Mouse (Mus musculus) stomach, embryonic 14.5 days (tissue): ENCODE results near the gene Cdc42bpb. TPM values are rescaled to one million over a fixed set of nuclear protein-coding genes. Genes with fewer than 3 reads are reported as not detected.

Source experiments
- ATAC-seq: fragments of 200-750 bp; cut with Nextera tagmentation; 2 replicates; pipeline ENCODE4 v1.8.0; 2017; ENCODE audit warnings: low read depth, moderate TSS enrichment; ENCODE audit not compliant: insufficient number of reproducible peaks, insufficient read depth, low FRiP score
- H3K27ac ChIP-seq: fragments of 300-500 bp; sonication (generic); 2 replicates; pipeline ENCODE4 v1.5.1; 2014; ENCODE audit warnings: mild to moderate bottlenecking, low read length, moderate library complexity, mixed read lengths
- H3K27me3 ChIP-seq: fragments of 300-500 bp; sonication (generic); 2 replicates; pipeline ENCODE4 v1.6.1; 2014; ENCODE audit warnings: low read length, control low read depth, mixed read lengths; ENCODE audit not compliant: control insufficient read depth, insufficient read depth
- H3K36me3 ChIP-seq: fragments of 300-500 bp; sonication (generic); 2 replicates; pipeline ENCODE4 v1.6.1; 2014; ENCODE audit warnings: mild to moderate bottlenecking, control low read depth, low read length, moderate library complexity, mixed read lengths; ENCODE audit not compliant: control insufficient read depth, insufficient read depth
- H3K4me1 ChIP-seq: fragments of 300-500 bp; sonication (generic); 2 replicates; pipeline ENCODE4 v1.6.1; 2014; ENCODE audit warnings: low read length, control low read depth, mixed read lengths; ENCODE audit not compliant: control insufficient read depth, insufficient read depth
- H3K4me2 ChIP-seq: fragments of 300-500 bp; sonication (generic); replicated peaks from 2 replicates; pipeline ENCODE4 v1.6.1; 2014; ENCODE audit warnings: low read depth, low read length, control low read depth
- H3K4me3 ChIP-seq: fragments of 300-500 bp; sonication (generic); 2 replicates; pipeline ENCODE4 v1.5.1; 2014; ENCODE audit warnings: low read depth, low read length, control low read depth
- H3K9ac ChIP-seq: fragments of 300-500 bp; sonication (generic); replicated peaks from 2 replicates; pipeline ENCODE4 v1.6.1; 2014; ENCODE audit warnings: low read depth, mild to moderate bottlenecking, control low read depth, low read length, moderate library complexity, mixed read lengths
- H3K9me3 ChIP-seq: fragments of 300-500 bp; sonication (generic); 2 replicates; pipeline ENCODE4 v1.6.1; 2016; ENCODE audit warnings: low read depth, low read length, control low read depth; ENCODE audit not compliant: control insufficient read depth
- WGBS: fragments of 180-500 bp; shearing (Covaris S2); extraction: QIAGEN DNeasy Blood & Tissue Kit; methylation state at CpG from one replicate; pipeline ENCODE4 v1.1.7; 2014; 5-methylcytosine and 5-hydroxymethylcytosine counted together
- polyA plus RNA-seq: library from polyadenylated mRNA; unstranded; fragments of >200 nt; fragmentation: Nextera tagmentation; extraction: Ambion mirVana; gene quantifications from 2 replicates; pipeline ENCODE4 v1.2.1, GENCODE M21; 2014

Gene Cdc42bpb
- polyA plus RNA-seq, 1 experiment from 2014 or later, result 44.1 TPM

- Histone ChIP-seq H3K27ac (no peak overlapping the region), H3K36me3 (no peaks in the 10 kb centered on the region), H3K4me2 (no peak overlapping the region), H3K4me3 (no peak overlapping the region), H3K9ac (no peak overlapping the region), H3K9me3 (no peaks in the 10 kb centered on the region), H3K27me3 (no peaks in the 10 kb centered on the region), H3K4me1 (peaks cover 31% of the 10 kb centered on the region)
- 68% methylated on average over 14 of the region's 14 CpGs for WGBS
- ATAC-seq, result no peak
These were observed 16.0 kb downstream of the Cdc42bpb start for GRCm38 (mm10) chr12:111361319-111362098.

- H3K36me3 ChIP-seq, result no peaks in the 10 kb centered on the region
- no peak for ATAC-seq
- no peak overlapping the region for H3K4me3 ChIP-seq
- no peaks in the 10 kb centered on the region for H3K9me3 ChIP-seq
- 83% methylated on average over 16 of the region's 16 CpGs for WGBS
- H3K27me3 ChIP-seq, result no peaks in the 10 kb centered on the region
- no peak overlapping the region for H3K9ac ChIP-seq
- H3K4me2 ChIP-seq, result no peak overlapping the region
- H3K4me1 ChIP-seq, result peaks cover 30% of the 10 kb centered on the region
- H3K27ac ChIP-seq, result no peak overlapping the region
These were observed 16.8 kb downstream of the Cdc42bpb start for GRCm38 (mm10) chr12:111360671-111361070.

DNA sequence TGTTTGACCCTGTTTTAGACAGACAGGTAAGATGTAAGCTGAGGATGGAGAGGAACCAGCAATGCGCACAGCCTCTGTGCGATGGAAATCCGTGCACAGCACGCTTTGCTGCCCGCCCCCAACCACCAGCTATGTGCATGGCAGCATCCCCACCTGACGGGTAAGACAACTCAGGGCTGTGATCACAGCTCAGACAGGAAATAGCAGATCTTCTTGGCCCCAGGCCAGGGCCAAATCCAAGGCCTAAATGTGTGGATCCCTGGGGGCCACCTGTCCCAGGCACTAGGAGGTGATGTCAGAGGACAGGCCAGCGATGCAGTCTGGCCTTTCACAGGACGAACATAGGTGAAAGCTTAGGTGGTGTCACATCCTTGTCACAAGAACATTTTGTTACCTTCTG is 21.3 kb downstream of the Cdc42bpb start:
- H3K9me3 ChIP-seq, result no peaks in the 10 kb centered on the region
- no peak overlapping the region for H3K4me2 ChIP-seq
- no peak for ATAC-seq
- peaks cover 20% of the 10 kb centered on the region for H3K4me1 ChIP-seq
- no peaks in the 10 kb centered on the region for H3K27me3 ChIP-seq
- no peaks in the 10 kb centered on the region for H3K36me3 ChIP-seq
- H3K27ac ChIP-seq, result no peak overlapping the region
- no peak overlapping the region for H3K4me3 ChIP-seq
- H3K9ac ChIP-seq, result no peak overlapping the region
- WGBS, result 83% methylated on average over 8 of the region's 8 CpGs

DNA sequence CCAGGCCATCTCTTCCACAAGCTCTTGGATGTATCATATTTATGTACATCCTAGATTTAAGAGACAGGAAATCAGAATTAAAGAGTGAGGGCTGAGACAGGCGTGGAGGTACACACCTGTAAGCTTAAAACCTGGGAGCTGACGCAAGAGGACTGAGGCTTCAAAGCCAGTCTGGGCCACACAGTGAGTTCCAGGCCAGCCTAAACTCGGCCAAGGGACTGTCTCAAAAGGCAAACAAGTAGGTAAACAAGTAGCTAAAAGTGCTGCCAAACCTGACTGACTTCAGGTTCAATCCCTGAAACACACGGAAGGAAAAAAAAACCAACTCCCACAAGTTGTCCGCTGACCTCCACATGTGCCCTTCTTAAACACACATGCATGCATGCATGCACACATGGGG is 23.4 kb downstream of the Cdc42bpb start:
- no peaks in the 10 kb centered on the region for H3K36me3 ChIP-seq
- no peak for ATAC-seq
- no peaks in the 10 kb centered on the region for H3K27me3 ChIP-seq
- no peak overlapping the region for H3K9ac ChIP-seq
- no peak overlapping the region for H3K4me3 ChIP-seq
- 66% methylated on average over 5 of the region's 5 CpGs for WGBS
- H3K9me3 ChIP-seq, result no peaks in the 10 kb centered on the region
- no peak overlapping the region for H3K27ac ChIP-seq
- H3K4me2 ChIP-seq, result no peak overlapping the region
- peaks cover 16% of the 10 kb centered on the region for H3K4me1 ChIP-seq

GRCm38 (mm10) chr12:111353439-111353915 is 24.0 kb downstream of the Cdc42bpb start:
- Histone ChIP-seq H3K4me2 (no peak overlapping the region), H3K4me1 (peaks cover 19% of the 10 kb centered on the region), H3K27ac (no peak overlapping the region), H3K36me3 (no peaks in the 10 kb centered on the region), H3K4me3 (no peak overlapping the region), H3K27me3 (no peaks in the 10 kb centered on the region), H3K9ac (no peak overlapping the region), H3K9me3 (no peaks in the 10 kb centered on the region)
- ATAC-seq, result peak; percentile 95
- WGBS, result 61% methylated on average over 15 of the region's 15 CpGs

DNA sequence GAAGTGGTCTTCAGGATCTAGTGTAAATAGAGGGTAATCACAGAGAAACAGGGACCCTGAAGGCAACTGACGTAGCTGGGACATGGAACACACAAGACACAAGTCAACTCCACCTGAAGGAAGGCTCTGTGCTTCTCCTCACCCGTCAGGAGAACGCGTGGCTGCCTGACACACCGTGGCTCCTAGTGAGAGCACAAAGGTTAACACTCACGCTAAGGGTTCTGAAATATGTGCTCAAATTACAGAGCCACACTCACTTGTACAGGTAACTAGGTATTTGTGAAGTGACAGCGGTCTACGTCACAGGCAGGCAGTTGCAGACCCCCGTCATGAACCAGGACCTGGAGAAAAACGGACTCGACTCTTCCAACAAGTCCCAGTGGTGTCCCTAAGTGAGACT is 24.5 kb downstream of the Cdc42bpb start:
- Histone ChIP-seq H3K4me3 (no peak overlapping the region), H3K4me1 (peaks cover 19% of the 10 kb centered on the region), H3K9ac (no peak overlapping the region), H3K27ac (peak overlapping the region; percentile 34; the same call in 1 of the 2 replicates), H3K9me3 (no peaks in the 10 kb centered on the region), H3K27me3 (no peaks in the 10 kb centered on the region), H3K4me2 (no peak overlapping the region), H3K36me3 (no peaks in the 10 kb centered on the region)
- peak; percentile 12; the same call in 1 of the 2 replicates for ATAC-seq
- WGBS, result 80% methylated on average over 11 of the region's 11 CpGs

DNA sequence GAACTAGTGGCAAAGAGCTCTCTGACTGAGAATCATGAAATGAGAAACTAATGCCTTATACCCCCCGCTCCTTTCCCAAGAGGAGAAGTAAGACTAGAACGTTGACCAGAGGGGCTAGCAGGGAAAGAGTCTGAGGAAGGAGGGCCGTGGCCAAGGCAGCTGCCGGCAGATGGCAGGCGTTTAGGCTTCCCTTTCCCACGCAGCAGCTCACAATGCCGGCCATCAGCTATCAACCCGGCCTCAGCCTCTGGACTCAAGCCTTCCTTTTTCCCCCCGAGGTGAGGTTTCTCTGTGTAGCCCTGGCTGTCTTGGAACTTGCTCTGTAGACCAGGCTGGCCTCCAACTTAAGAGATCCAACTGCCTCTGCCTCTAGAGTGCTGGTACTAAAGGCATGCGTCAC is 25.0 kb downstream of the Cdc42bpb start:
- Histone ChIP-seq H3K27me3 (no peaks in the 10 kb centered on the region), H3K36me3 (no peaks in the 10 kb centered on the region), H3K27ac (no peak overlapping the region), H3K4me1 (peaks cover 19% of the 10 kb centered on the region), H3K4me3 (no peak overlapping the region), H3K9ac (no peak overlapping the region), H3K9me3 (no peaks in the 10 kb centered on the region), H3K4me2 (no peak overlapping the region)
- ATAC-seq, result no peak
- WGBS, result 71% methylated on average over 10 of the region's 10 CpGs

- Histone ChIP-seq H3K9me3 (no peaks in the 10 kb centered on the region), H3K9ac (no peak overlapping the region), H3K4me3 (no peak overlapping the region), H3K27me3 (no peaks in the 10 kb centered on the region), H3K36me3 (no peaks in the 10 kb centered on the region; the same call in 1 of the 2 replicates), H3K4me1 (peaks cover 21% of the 10 kb centered on the region), H3K4me2 (no peak overlapping the region), H3K27ac (no peak overlapping the region)
- WGBS, result 74% methylated on average over 15 of the region's 15 CpGs
- no peak for ATAC-seq
These were observed 27.8 kb downstream of the Cdc42bpb start for GRCm38 (mm10) chr12:111349540-111350231.
